Mouse (Mus musculus) cerebellum, adult 11 months (tissue): ENCODE measurements around the gene Rtn3.
"Not testable (repeated sequence)": the region's sequence is repeated elsewhere in the genome, so short reads cannot be mapped to it uniquely, and the experiment has no call there.

Experiments used
- DNase-seq: peaks from one replicate; pipeline ENCODE4 v3.0.0; 2022

The Rtn3 gene

GRCm38 (mm10) chr19:7421602-7422591 lies 61.2 kb downstream of the Rtn3 start:
- DNase-seq = peak; percentile 62

GRCm38 (mm10) chr19:7420841-7421601 lies 62.1 kb downstream of the Rtn3 start:
- peak; percentile 19 for DNase-seq

GRCm38 (mm10) chr19:7420108-7420507 lies 63.0 kb downstream of the Rtn3 start:
- peak; percentile 19 for DNase-seq

- no peak for DNase-seq
Observed at GRCm38 (mm10) chr19:7419134-7419533, 63.9 kb downstream of the Rtn3 start.

GRCm38 (mm10) chr19:7417911-7418849 lies 64.9 kb downstream of the Rtn3 start:
- peak; percentile 75 for DNase-seq

GRCm38 (mm10) chr19:7416834-7417735 lies 66.0 kb downstream of the Rtn3 start, which contains the start of gene 2700081O15Rik:
Gene 2700081O15Rik, plus strand, starts transcription at chr19:7417625.
- DNase-seq = peak; percentile 47

- DNase-seq = no peak
Observed at GRCm38 (mm10) chr19:7415916-7416833, 66.9 kb downstream of the Rtn3 start.

- no peak for DNase-seq
Observed at GRCm38 (mm10) chr19:7412361-7412760, 70.7 kb downstream of the Rtn3 start.

GRCm38 (mm10) chr19:7404623-7405229 lies 78.4 kb downstream of the Rtn3 start:
- no peak for DNase-seq

GRCm38 (mm10) chr19:7400635-7401034 lies 82.4 kb downstream of the Rtn3 start:
- no peak for DNase-seq

- not testable (repeated sequence) for DNase-seq
Observed at GRCm38 (mm10) chr19:7398898-7399297, 84.2 kb downstream of the Rtn3 start.

GRCm38 (mm10) chr19:7396867-7397826 lies 85.9 kb downstream of the Rtn3 start:
- DNase-seq = not testable (repeated sequence)

GRCm38 (mm10) chr19:7388488-7388887 lies 94.6 kb downstream of the Rtn3 start:
- no peak for DNase-seq

GRCm38 (mm10) chr19:7386042-7386441 lies 97.0 kb downstream of the Rtn3 start:
- no peak for DNase-seq

GRCm38 (mm10) chr19:7382903-7383865 lies 99.9 kb downstream of the Rtn3 start, which contains the start of gene Spindoc:
Gene Spindoc, minus strand, starts transcription at chr19:7382994.
- DNase-seq = peak; percentile 98

- DNase-seq = peak; percentile 44
Observed at GRCm38 (mm10) chr19:7382248-7382902, 100.7 kb downstream of the Rtn3 start.

GRCm38 (mm10) chr19:7381906-7382247 lies 101.2 kb downstream of the Rtn3 start:
- no peak for DNase-seq
